Mouse (Mus musculus): Measurements from ENCODE around the gene Reck. TPM values are rescaled to one million over a fixed set of nuclear protein-coding genes. Genes with fewer than 3 reads are reported as not detected.

The Reck gene
- polyA plus RNA-seq, 1 experiment from 2014 or later, result 25.0 TPM

- no peak overlapping the region for H3K4me3 ChIP-seq (replicated peaks)
- no peaks in the 10 kb centered on the region for H3K36me3 ChIP-seq
- no peaks in the 10 kb centered on the region for H3K4me1 ChIP-seq
- H3K9me3 ChIP-seq (replicated peaks), result no peaks in the 10 kb centered on the region
- ATAC-seq (replicated peaks; ENCODE audit: low FRiP score), result no peak
- 87% methylated on average over 3 of the region's 3 CpGs for WGBS
- H3K4me2 ChIP-seq, result no peak overlapping the region
- H3K27me3 ChIP-seq, result no peaks in the 10 kb centered on the region
- no peak overlapping the region for H3K27ac ChIP-seq
- H3K9ac ChIP-seq, result no peak overlapping the region
Observed at GRCm38 (mm10) chr4:43988976-43989375, 113.6 kb downstream of the Reck start.

GRCm38 (mm10) chr4:43993072-43993471 lies 117.7 kb downstream of the Reck start:
- ATAC-seq (replicated peaks; ENCODE audit: low FRiP score), result no peak
- Histone ChIP-seq H3K9me3 (replicated peaks) (no peaks in the 10 kb centered on the region), H3K4me2 (no peak overlapping the region), H3K4me3 (replicated peaks) (no peak overlapping the region), H3K36me3 (no peaks in the 10 kb centered on the region), H3K27ac (no peak overlapping the region), H3K27me3 (no peaks in the 10 kb centered on the region), H3K4me1 (no peaks in the 10 kb centered on the region), H3K9ac (no peak overlapping the region)
- 96% methylated on average over 11 of the region's 11 CpGs for WGBS

GRCm38 (mm10) chr4:43994342-43994741 lies 119.0 kb downstream of the Reck start:
- no peaks in the 10 kb centered on the region for H3K9me3 ChIP-seq (replicated peaks)
- no peaks in the 10 kb centered on the region for H3K36me3 ChIP-seq
- no peak for ATAC-seq (replicated peaks; ENCODE audit: low FRiP score)
- WGBS, result 84% methylated on average over 2 of the region's 2 CpGs
- no peak overlapping the region for H3K4me3 ChIP-seq (replicated peaks)
- H3K27ac ChIP-seq, result no peak overlapping the region
- no peak overlapping the region for H3K4me2 ChIP-seq
- no peaks in the 10 kb centered on the region for H3K4me1 ChIP-seq
- H3K9ac ChIP-seq, result no peak overlapping the region
- no peaks in the 10 kb centered on the region for H3K27me3 ChIP-seq

Other genes with a start within 250 kb of the Reck start
- 8.0 and 10.2 TPM in 2 replicates for gene Npr2, start 243.6 kb upstream of the Reck start, polyA plus RNA-seq (2015; fragmentation: Nextera tagmentation; extraction: Ambion mirVana)
- gene Spag8, start 221.9 kb upstream of the Reck start, polyA plus RNA-seq (2015; fragmentation: Nextera tagmentation; extraction: Ambion mirVana), result 1.4 and 1.7 TPM in 2 replicates
- gene Hint2, start 219.1 kb upstream of the Reck start, polyA plus RNA-seq (2015; fragmentation: Nextera tagmentation; extraction: Ambion mirVana), result 115 and 129 TPM in 2 replicates
- gene Tmem8b, start 206.6 kb upstream of the Reck start, polyA plus RNA-seq (2015; fragmentation: Nextera tagmentation; extraction: Ambion mirVana), result 2.7 and 3.6 TPM in 2 replicates
- 2.7 and 3.3 TPM in 2 replicates for gene Fam221b, start 206.4 kb upstream of the Reck start, polyA plus RNA-seq (2015; fragmentation: Nextera tagmentation; extraction: Ambion mirVana)
- gene Olfr70, start 174.7 kb upstream of the Reck start, polyA plus RNA-seq (2015; fragmentation: Nextera tagmentation; extraction: Ambion mirVana), result not detected in 2 replicates
- gene Olfr71, start 165.3 kb upstream of the Reck start, polyA plus RNA-seq (2015; fragmentation: Nextera tagmentation; extraction: Ambion mirVana), result not detected in 2 replicates
- 0.77 and 1.0 TPM in 2 replicates for gene Hrct1, start 148.3 kb upstream of the Reck start, polyA plus RNA-seq (2015; fragmentation: Nextera tagmentation; extraction: Ambion mirVana)
- 0.12 and 0.19 TPM in 2 replicates for gene Spaar, start 145.5 kb upstream of the Reck start, polyA plus RNA-seq (2015; fragmentation: Nextera tagmentation; extraction: Ambion mirVana)
- gene Olfr159, start 104.5 kb upstream of the Reck start, polyA plus RNA-seq (2015; fragmentation: Nextera tagmentation; extraction: Ambion mirVana), result not detected in 2 replicates
- not detected in 2 replicates for gene Olfr156, start 51.6 kb upstream of the Reck start, polyA plus RNA-seq (2015; fragmentation: Nextera tagmentation; extraction: Ambion mirVana)
- gene Olfr157, start 35.3 kb upstream of the Reck start, polyA plus RNA-seq (2015; fragmentation: Nextera tagmentation; extraction: Ambion mirVana), result not detected in 2 replicates
- not detected in 2 replicates for gene Olfr155, start 24.0 kb upstream of the Reck start, polyA plus RNA-seq (2015; fragmentation: Nextera tagmentation; extraction: Ambion mirVana)
- gene Glipr2, start 81.9 kb downstream of the Reck start, polyA plus RNA-seq (2015; fragmentation: Nextera tagmentation; extraction: Ambion mirVana), result 71.7 and 73.9 TPM in 2 replicates
- not detected in 2 replicates for gene Ccin, start 108.0 kb downstream of the Reck start, polyA plus RNA-seq (2015; fragmentation: Nextera tagmentation; extraction: Ambion mirVana)
- 231 and 236 TPM in 2 replicates for gene Clta, start 128.9 kb downstream of the Reck start, polyA plus RNA-seq (2015; fragmentation: Nextera tagmentation; extraction: Ambion mirVana)
- 22.5 and 25.3 TPM in 2 replicates for gene Gne, start 208.6 kb downstream of the Reck start, polyA plus RNA-seq (2015; fragmentation: Nextera tagmentation; extraction: Ambion mirVana)

Data from kidney, embryonic 15.5 days (tissue).